ENCODE assay signal across 8 mouse cellular contexts in genomic region chr5:117240321-117240731, GRCm38 (mm10). TPM values are rescaled to one million over a fixed set of nuclear protein-coding genes. Genes with fewer than 3 reads are reported as not detected.
DNase-seq lines count a peak whose midpoint lies in the region; ATAC-seq and TF ChIP-seq lines count a peak whose summit lies in the region.

No protein-coding gene starts in this region.

- no peak for TF ChIP-seq CTCF in MEL (IDR thresholded peaks at IDR 0.05 in 2 of 3, conservative IDR thresholded peaks at IDR 0.05 in 1 of 3; ENCODE audit: control insufficient read depth in 1 of 3, insufficient read depth in 1 of 3, low read depth in 2 of 3, low read length in 3 of 3, poor library complexity in 1 of 3, severe bottlenecking in 1 of 3)

- TF ChIP-seq POLR2A in MEL (IDR thresholded peaks at IDR 0.05; ENCODE audit: control insufficient read depth in 1 of 2, insufficient read depth in 1 of 2, low read depth in 1 of 2, low read length in 2 of 2, poor library complexity in 1 of 2): no peak

- TF ChIP-seq RAD21 in MEL (IDR thresholded peaks at IDR 0.05; ENCODE audit: low read depth, low read length): no peak

- H3K4me1 ChIP-seq in kidney, embryonic 14.5 days (ENCODE audit: control insufficient read depth, insufficient read depth, low read length): peaks cover 4% of the 10 kb centered on the region; the same call in 1 of the 2 replicates
- H3K4me1 ChIP-seq in MEL (ENCODE audit: control insufficient read depth in 1 of 2, insufficient read depth in 2 of 2, low read length in 2 of 2): peaks cover 4 to 16% of the 10 kb centered on the region in 2 experiments
- peaks cover 6% of the 10 kb centered on the region; the same call in 1 of the 2 replicates for H3K4me1 ChIP-seq in forebrain, embryonic 11.5 days (replicated peaks; ENCODE audit: control insufficient read depth, insufficient read depth, low read length)

- peak overlapping the region; percentile 57 for H3K4me2 ChIP-seq in kidney, embryonic 14.5 days (replicated peaks; ENCODE audit: low read depth, low read length)
- H3K4me2 ChIP-seq in forebrain, embryonic 11.5 days (ENCODE audit: low read depth, low read length, severe bottlenecking): peak overlapping the region; percentile 76

- no peaks in the 10 kb centered on the region for H3K27me3 ChIP-seq in kidney, embryonic 14.5 days (ENCODE audit: control insufficient read depth, insufficient read depth, low read length)
- H3K27me3 ChIP-seq in MEL (ENCODE audit: control insufficient read depth in 1 of 2, insufficient read depth in 2 of 2, low read length in 2 of 2): no peaks in the 10 kb centered on the region
- no peaks in the 10 kb centered on the region for H3K27me3 ChIP-seq in forebrain, embryonic 11.5 days (ENCODE audit: control insufficient read depth, insufficient read depth, low read length)

- ATAC-seq in kidney, embryonic 14.5 days (ENCODE audit: low FRiP score, low TSS enrichment): no peak; the same call in 1 of the 2 replicates
- ATAC-seq in forebrain, embryonic 11.5 days (replicated peaks; ENCODE audit: low FRiP score): no peak; the same call in 1 of the 2 replicates
- no peak for ATAC-seq in megakaryocyte progenitor cell, adult 5-6 weeks (replicated peaks; ENCODE audit: poor library complexity)

- no peaks in the 10 kb centered on the region for H3K9me3 ChIP-seq in kidney, embryonic 14.5 days (ENCODE audit: control insufficient read depth, low read length)
- no peaks in the 10 kb centered on the region for H3K9me3 ChIP-seq in MEL (replicated peaks; ENCODE audit: insufficient read depth, low read length)
- H3K9me3 ChIP-seq in forebrain, embryonic 11.5 days (ENCODE audit: control insufficient read depth, low read length): no peaks in the 10 kb centered on the region

- intact Hi-C loops in left cerebral cortex, postnatal 36 days (cut with DNase I): loop anchor here (2.0 to 5.0 kb wide), 3 partner anchors 47 to 172 kb away; partner anchors contain the start of genes Ksr2, Pebp1 and Suds3

- TF ChIP-seq EP300 in MEL (IDR thresholded peaks at IDR 0.05; ENCODE audit: low read depth in 1 of 2, low read length in 2 of 2): no peak

- H3K4me3 ChIP-seq in kidney, embryonic 14.5 days (ENCODE audit: low read length): peak overlapping the region; percentile 36
- no peak overlapping the region for H3K4me3 ChIP-seq in MEL (ENCODE audit: control insufficient read depth in 1 of 2, insufficient read depth in 1 of 2, low read depth in 2 of 2, low read length in 2 of 2)
- peak overlapping the region; percentile 39 for H3K4me3 ChIP-seq in forebrain, embryonic 11.5 days (ENCODE audit: low read depth, low read length)

- no peaks in the 10 kb centered on the region for H3K36me3 ChIP-seq in kidney, embryonic 14.5 days (ENCODE audit: control insufficient read depth, insufficient read depth, low read length)
- H3K36me3 ChIP-seq in MEL (ENCODE audit: control insufficient read depth in 1 of 2, insufficient read depth in 2 of 2, low read length in 2 of 2): peaks cover 6 to 16% of the 10 kb centered on the region in 2 experiments
- H3K36me3 ChIP-seq in forebrain, embryonic 11.5 days (ENCODE audit: control insufficient read depth, insufficient read depth, low read length): no peaks in the 10 kb centered on the region

- peak overlapping the region; percentile 20; the same call in 1 of the 2 replicates for H3K27ac ChIP-seq in kidney, embryonic 14.5 days (ENCODE audit: low read depth, low read length)
- H3K27ac ChIP-seq in MEL (ENCODE audit: control insufficient read depth, low read depth, low read length): no peak overlapping the region
- H3K27ac ChIP-seq in forebrain, embryonic 11.5 days (ENCODE audit: low read depth, low read length): peak overlapping the region; percentile 53; the same call in 1 of the 2 replicates

- H3K9ac ChIP-seq in kidney, embryonic 14.5 days (ENCODE audit: low read depth, low read length): peak overlapping the region; percentile 35; the same call in 1 of the 2 replicates
- H3K9ac ChIP-seq in MEL (ENCODE audit: control insufficient read depth, low read depth, low read length, poor library complexity, severe bottlenecking): no peak overlapping the region
- H3K9ac ChIP-seq in forebrain, embryonic 11.5 days (ENCODE audit: low read length): peak overlapping the region; percentile 63

- no peaks in the 10 kb centered on the region for H3K79me2 ChIP-seq in MEL (ENCODE audit: control insufficient read depth, insufficient read depth, low read length, poor library complexity)

- WGBS in kidney, embryonic 14.5 days: 4% methylated on average over 12 of the region's 12 CpGs
- WGBS in forebrain, embryonic 11.5 days: 7% methylated on average over 12 of the region's 12 CpGs

- DNase-seq in kidney, postnatal 36 days: no peak
- no peak for DNase-seq in MEL (ENCODE audit: low read depth, low spot score)
- peak; percentile 54 for DNase-seq in forebrain, embryonic 11.5 days (ENCODE audit: low spot score)
- DNase-seq in left cerebral cortex, postnatal 36 days (ENCODE audit: low spot score in 2 of 2): peak; percentile 18 to 41
- peak; percentile 52 for DNase-seq in retina, postnatal 1 day
- DNase-seq in adrenal gland, adult (ENCODE audit: inconsistent age in 2 of 2, low spot score in 1 of 2): no peak

TF ChIP-seq in MEL, 35 proteins besides CTCF, POLR2A, EP300 and RAD21:
- TF ChIP-seq ZNF384 (IDR thresholded peaks at IDR 0.05; ENCODE audit: low read depth, low read length): peak; percentile 72; the same call in 1 of the 2 replicates
- no peak for TF ChIP-seq POLR2AphosphoS2 (IDR thresholded peaks at IDR 0.05; ENCODE audit: low read length)

RNA-seq across cellular contexts. Expression of gene Pebp1, which starts 47.1 kb away (rescaled TPM):
- 710 and 781 TPM in 2 replicates for polyA plus RNA-seq in kidney, embryonic 14.5 days (2014; fragmentation: Nextera tagmentation; extraction: Ambion mirVana)
- total RNA-seq in MEL (2012; rRNA removed): 558 and 572 TPM in 2 replicates
- polyA plus RNA-seq in MEL (2012; ENCODE audit: insufficient read depth in 1 of 2, insufficient read length in 2 of 2, low read depth in 1 of 2, low replicate concordance in 2 of 2, missing spikeins in 1 of 2): 100 to 1,000 TPM in 1 of 2 experiments, not detected in 1; 568 TPM
- 881 and 979 TPM in 2 replicates for polyA plus RNA-seq in forebrain, embryonic 11.5 days (2014; fragmentation: Nextera tagmentation; extraction: Ambion mirVana)
- total RNA-seq in left cerebral cortex, postnatal 36 days (2021): 100 to 1,000 TPM; 647 to 753 TPM
- total RNA-seq in megakaryocyte progenitor cell, adult 5-6 weeks (2015): 286 and 347 TPM in 2 replicates
- 131 and 158 TPM in 2 replicates for total RNA-seq in megakaryocyte progenitor cell, adult 5-6 weeks (2017)

Comparison
In these comparisons a context has a peak if more than half of its experiments do, and no peak if none do; other contexts are left out.
1. H3K4me3 ChIP-seq: peak in kidney, embryonic 14.5 days (single experiment) and forebrain, embryonic 11.5 days (single experiment); none in MEL (0 of 2).
2. DNase-seq: peak in forebrain, embryonic 11.5 days (single experiment), left cerebral cortex, postnatal 36 days (2 of 2) and retina, postnatal 1 day (single experiment); none in kidney, postnatal 36 days (0 of 2), MEL (single experiment) and adrenal gland, adult (0 of 2).